Mouse (Mus musculus) mouse trophoblast stem cell (cell line): ENCODE measurements around the gene Csrnp1.

Source experiments
- in situ Hi-C, 2 experiments: fragments of 300-500 bp; cut with MseI, MboI; formaldehyde crosslinking; loops; 2 replicates in 1 of 2; 3 replicates in 1 of 2; pipeline ENCODE4 v1.15.1; 2025

Csrnp1 gene

DNA sequence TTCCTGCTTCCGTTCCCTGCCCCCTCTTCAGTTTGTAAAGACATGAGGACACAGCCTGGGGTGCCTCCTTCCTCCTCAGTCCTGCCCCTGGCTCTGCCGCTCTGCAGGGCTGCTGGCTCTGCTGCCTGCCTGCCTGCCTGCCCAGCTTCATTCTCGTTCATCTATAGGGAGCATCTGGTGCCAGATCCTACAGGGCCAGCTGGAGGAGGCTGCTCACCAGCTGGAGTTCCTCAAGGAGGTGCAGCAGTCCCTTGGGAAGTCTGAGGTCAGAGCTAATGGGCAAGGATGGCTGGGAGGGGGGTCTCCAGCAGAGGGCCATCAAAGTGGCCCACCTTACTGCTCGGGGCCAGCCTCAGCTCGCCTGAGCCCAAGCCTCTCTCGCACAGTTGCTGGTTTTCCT is 34.0 kb downstream of the Csrnp1 start:
- in situ Hi-C loops, result loop anchor here in 1 of 2 experiments (10.0 kb wide), 1 partner anchor 124 kb away; no protein-coding TSS in a partner anchor

DNA sequence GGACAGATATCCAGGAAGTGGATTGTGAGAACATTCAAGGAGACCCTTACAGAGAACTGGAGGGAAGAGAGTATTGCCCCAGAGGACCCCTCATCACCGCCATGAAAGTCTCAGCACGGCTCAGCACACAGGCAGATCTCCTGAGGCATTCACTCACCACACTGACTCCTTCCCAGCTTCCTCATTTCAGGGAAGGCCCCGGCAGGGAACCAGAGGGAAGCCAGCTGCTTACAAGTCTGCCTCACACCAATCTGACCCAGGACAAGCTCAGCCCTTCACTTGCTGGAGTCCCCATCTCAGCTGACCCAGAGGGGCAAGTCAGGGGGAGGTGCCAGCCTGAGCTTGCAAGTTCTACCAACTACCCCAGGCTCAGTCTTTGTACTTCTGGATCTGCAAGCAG is 35.7 kb downstream of the Csrnp1 start:
- in situ Hi-C loops, result no loop called here

DNA sequence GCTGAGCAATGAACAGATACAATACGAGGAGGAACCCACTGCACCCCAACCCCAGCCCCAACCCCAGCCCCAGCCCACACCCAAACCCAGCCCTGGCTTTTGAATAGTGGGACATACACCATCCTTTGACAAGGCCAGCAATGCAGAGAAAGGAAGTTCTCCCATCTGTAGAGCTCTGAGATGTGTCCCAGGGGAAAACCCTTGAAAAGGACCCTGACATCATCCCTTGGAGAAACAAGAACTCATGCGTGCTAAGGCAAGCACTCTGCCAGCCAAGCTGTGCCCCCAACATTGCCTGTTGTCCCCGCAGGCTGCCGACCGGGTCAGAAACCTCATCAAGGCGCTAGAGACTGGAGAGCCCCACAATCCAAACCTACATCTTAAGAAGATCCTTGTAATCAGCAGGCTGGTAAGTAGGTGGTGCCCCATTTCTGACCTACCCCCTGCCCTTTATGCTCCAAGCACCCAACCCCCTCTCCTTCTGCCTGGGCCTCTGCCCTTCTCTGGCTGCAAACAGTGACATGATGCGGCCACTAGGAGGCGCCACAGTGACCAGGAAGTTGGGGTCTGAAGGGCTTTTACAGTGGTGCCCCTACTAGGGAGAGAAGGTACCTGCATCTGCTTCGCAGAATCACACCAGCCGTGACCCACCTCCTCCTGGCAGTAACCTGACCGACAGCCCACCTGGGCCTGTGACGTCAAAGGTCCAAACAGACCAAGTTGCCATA is 39.1 kb downstream of the Csrnp1 start:
- in situ Hi-C loops, result no loop called here

DNA sequence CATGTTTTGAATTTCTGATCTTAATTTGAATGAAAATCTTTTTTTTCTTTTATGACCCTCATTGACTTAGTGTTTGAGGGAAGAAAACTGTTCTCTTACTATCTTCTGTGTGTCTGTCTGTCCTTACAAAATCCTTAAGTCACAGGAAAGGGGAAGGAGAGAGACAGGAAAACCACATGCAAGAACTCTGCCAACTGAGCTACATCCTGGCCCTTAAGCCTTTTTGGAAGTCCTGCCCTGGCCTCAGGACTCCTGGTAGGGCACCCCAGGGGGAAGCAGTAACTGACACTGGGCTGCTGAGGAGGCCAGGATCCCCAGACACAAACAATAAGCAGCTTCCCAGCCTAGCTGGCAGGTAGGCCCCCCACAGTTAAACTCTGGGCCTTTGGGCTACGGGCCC is 41.1 kb downstream of the Csrnp1 start:
- in situ Hi-C loops, result no loop called here

DNA sequence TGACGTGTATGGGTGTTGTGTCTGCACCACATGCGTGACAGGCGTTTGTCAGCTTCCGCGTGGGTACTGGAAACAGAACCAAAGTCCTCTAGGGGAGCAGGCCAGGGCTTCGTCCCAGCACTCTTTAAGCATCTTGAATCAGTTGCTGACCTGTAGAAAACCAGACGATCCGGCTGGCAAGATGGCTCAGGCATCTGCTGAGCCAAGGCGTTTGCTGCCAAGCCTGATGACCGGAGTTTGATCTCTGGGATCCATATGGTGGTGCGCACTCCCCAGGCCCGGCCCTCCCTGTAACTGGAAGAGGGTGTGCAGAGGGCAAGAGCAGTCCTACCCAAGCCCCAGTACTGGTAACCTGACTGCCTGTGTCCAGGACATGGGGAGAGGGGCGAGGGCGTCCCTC is 42.6 kb downstream of the Csrnp1 start:
- in situ Hi-C loops, result no loop called here

DNA sequence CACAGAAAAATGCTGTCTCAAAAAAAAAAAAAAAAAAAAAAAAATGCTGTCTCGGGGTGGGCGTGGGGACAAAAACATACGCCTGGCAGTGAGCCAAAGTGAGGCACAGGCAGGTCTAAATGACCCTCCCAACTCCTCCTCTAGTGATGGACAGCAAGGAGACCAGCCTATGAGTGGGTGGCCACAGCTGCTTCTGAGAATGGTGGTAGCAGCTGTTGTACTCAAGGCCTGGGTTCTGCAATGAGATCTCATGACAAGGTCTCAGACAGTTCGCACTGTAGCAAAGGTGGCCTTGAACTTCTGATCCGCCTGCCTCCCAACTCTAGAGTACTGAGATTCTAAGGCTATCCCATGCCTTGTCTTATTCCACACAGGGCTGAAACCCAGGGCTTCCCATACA is 43.1 kb downstream of the Csrnp1 start:
- in situ Hi-C loops, result no loop called here

DNA sequence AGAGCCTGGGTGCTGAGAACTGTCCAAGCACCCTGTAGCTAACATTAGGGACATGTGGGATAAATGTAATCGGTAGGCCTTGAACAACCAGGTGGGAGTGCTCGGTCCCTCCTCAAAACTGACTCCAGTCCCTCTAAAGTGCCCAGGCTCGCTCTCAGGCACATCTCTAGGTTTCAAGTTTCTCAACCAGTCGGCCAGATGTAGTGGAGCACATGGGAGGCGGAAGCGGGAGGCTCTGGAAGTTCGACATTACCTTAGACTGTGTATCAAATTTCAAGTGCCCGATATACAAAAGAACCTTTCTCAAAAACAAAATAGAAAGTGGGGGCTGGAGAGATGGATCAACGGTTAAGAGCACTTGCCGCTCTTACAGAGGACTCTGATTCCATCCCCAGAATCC is 44.8 kb downstream of the Csrnp1 start:
- in situ Hi-C loops, result no loop called here

DNA sequence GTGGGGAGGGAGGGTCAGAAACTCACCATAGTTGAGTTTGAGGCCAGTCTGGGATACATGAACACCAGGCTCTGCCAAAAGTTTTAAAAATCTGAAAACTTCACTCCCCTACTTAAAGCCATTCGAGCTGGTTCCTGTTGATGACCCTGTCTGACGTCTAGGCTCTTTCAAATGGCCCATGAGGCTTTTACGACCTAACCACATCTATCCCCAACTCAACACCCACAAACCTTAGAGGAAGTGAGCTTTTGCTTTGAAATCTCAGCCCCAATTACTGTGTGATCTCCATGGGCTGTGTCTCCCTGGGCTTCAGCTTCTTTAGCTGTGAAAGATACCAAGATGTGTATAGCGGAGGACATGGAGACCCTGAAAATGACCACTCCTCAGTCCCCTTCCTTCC is 46.0 kb downstream of the Csrnp1 start:
- in situ Hi-C loops, result no loop called here

DNA sequence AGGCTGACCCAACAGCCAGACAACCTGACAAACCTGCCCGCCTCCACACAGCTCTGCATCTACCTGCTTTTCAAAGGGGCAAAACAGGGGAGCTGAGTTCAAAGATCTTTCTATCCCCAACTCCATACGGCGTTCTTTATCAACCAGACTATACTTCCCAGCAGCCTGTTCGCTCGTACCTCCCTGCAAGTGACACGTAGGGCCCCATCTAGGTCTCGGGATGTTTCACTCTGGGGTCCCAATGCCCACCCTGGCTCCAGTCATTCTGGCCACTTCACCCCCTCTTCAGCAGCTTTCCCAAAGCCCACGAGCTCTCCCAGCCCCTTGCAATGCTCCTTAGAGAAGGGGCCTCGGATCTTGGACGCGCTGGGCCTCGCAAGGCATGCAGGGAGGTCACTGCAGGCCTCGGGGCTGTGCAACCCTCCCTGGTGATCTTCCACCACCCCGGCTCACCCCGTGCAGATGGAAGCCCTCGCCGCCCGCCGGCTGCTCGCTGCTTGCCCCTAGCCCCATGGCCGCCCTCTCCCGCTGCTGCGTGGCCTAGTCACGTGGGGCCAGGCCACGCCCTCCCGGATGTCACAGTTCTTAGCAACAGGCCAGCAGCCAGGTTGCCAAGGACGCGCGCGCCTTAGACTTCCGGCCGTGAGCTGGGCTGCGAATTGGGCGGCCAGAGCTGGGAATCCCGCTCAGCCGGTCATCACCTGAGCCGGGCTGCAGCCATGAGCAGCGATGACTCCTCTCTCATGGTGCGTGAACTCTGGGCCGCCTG is 47.3 kb downstream of the Csrnp1 start, which contains the start of the genes Gorasp1 and Ttc21a:
Gene Gorasp1, minus strand, starts transcription at position 561 of the 769 bp plus-strand sequence.
Gene Ttc21a, plus strand, starts transcription at position 602 of the 769 bp plus-strand sequence.
- in situ Hi-C loops, result no loop called here

DNA sequence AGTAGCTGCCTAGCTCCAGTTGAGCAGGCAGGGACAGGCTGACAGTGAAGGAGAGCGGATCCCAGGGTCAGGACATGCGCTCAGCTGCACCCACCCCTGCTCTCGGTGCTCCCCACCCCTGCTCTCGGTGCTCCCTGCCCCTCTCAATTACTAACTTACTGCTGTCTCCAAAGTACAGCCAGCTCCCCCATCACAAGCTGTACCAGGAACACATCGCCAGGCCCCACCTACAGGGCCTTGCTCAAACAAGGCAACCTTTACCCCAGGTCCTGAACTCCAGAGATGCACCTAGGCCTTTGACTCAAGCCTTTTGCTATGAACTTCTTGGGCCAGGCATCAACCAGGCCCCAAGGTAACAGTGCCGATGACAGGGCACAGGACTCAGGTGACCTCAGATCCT is 50.8 kb downstream of the Csrnp1 start:
- in situ Hi-C loops, result no loop called here

DNA sequence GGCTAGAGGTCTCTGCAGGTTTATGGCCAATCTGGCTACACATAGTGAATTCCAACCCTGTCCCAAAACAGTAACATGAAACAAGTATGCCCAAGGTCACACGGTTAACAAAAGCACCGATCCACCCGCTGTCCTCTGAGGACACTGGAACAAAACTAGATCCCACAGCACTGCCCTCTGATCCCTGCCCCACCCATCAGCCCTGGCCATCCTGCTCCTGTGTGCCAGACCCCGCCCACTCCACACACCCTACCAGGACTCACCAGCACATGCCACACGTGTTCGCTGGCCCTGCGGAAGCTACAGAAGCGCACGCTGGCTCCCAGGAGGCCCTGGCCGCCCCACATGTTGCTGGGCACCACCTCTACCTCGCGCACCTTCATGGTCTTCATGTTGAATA is 52.1 kb downstream of the Csrnp1 start:
- in situ Hi-C loops, result no loop called here

DNA sequence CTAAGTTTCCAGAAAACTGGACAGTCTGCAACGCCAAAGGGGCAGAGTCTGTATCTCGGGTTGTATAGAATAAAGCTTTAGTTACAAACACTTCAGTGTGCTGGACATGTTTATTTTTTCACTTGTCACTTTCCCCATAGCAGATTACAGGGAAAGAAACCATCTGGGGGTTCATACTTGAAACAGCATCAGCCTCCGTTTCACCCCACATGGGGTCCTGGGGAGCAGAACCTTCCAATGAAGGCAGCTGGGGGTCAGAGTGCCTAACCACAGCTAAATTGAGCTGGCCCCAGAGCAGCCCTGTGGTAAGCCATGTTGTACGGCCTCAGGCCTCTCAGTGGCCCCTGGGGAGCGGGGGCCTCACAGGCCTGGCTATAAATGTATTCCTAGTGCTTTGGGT is 58.0 kb downstream of the Csrnp1 start:
- in situ Hi-C loops, result no loop called here

DNA sequence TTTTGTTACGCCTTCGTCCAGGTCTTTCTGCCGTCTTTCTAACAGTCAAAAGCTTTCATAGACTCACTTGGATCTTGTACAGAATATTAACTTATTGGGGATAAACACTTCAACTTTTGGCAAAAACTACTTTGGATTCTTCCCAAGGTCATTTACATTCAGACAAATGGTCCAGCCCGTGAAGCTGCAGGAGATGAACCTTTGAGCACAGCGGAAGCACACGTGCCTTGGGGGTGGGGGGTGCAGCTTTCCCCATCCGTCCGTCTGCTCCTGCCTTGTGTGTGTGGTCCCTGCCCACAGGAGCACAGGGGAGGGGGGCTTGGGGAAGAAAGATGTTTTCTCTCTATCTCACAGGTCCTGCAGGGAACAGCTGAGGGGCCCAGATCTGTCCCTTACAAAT is 58.7 kb downstream of the Csrnp1 start:
- in situ Hi-C loops, result no loop called here

DNA sequence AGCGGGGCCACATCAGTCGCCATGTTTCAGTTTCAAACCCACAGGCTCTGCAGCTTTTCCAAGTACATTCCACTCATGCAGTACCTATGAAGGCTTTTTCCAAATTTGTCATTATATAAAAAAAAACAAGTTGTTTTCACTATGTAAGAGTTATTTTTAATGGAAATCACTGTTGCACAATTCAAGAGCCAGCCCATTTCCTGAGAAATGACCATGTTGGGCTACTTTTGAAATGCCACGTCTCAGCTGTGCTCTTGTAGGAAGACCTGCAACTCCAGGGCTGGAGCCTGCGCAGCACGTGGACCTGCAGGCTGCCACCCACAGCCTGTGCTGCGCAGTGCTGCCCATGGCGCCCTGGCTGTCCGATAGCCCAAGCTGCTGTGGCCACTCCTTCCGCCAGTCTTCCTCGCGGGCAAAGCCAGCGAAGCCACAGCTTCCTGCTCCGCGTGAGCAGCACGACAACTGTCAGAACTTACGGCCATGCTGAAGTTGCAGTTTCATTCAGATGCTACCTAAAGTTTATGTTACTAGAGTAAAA is 59.3 kb downstream of the Csrnp1 start:
- in situ Hi-C loops, result no loop called here

DNA sequence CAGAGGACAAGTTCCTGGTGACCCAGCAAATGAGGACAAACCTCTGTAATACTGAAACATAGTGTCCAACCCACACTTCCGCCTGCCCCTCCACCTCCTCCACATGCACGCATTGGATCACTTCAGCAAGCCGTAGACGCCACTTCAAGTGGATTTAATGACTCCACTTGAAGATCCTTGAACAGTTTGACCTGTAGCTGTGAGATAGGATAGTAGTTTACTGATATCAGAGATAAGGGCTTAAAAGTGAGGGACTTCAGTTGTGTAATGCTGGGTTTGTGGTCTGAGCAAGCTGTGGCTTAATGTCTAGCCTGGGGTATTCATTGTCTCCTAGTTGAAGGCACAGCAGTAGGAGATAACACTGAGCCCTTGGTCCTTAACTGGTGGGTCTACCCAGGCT is 61.0 kb downstream of the Csrnp1 start:
- in situ Hi-C loops, result no loop called here
